Mouse (Mus musculus) heart, adult 2 months (tissue): ENCODE measurements around the gene 1700013G24Rik. TPM values are rescaled to one million over a fixed set of nuclear protein-coding genes. Genes with fewer than 3 reads are reported as not detected.
"Not testable (repeated sequence)": the region's sequence is repeated elsewhere in the genome, so short reads cannot be mapped to it uniquely, and the experiment has no call there.

Experiments
- DNase-seq, 2 experiments: peaks; one replicate each; pipeline ENCODE4 v3.0.0; 2021
- H3K27ac ChIP-seq: fragments of 200-600 bp; 2 replicates; pipeline ENCODE4 v1.8.1; 2022
- H3K27me3 ChIP-seq: fragments of 200-500 bp; 2 replicates; pipeline ENCODE4 v1.6.1; 2012; ENCODE audit warnings: mild to moderate bottlenecking, low read length, inconsistent platforms, mixed read lengths; ENCODE audit not compliant: control insufficient read depth, insufficient read depth
- H3K36me3 ChIP-seq: fragments of 200-500 bp; 2 replicates; pipeline ENCODE4 v1.6.1; 2012; ENCODE audit warnings: low read length, inconsistent platforms; ENCODE audit not compliant: control insufficient read depth, insufficient read depth
- H3K4me1 ChIP-seq: fragments of 200-500 bp; 2 replicates; pipeline ENCODE4 v1.6.1; 2011; ENCODE audit warnings: low read length; ENCODE audit not compliant: control insufficient read depth, insufficient read depth
- H3K4me3 ChIP-seq: fragments of 200-600 bp; 2 replicates; pipeline ENCODE4 v1.8.1; 2022
- H3K79me2 ChIP-seq: fragments of 200-500 bp; replicated peaks from 2 replicates; pipeline ENCODE4 v1.6.1; 2012; ENCODE audit warnings: mild to moderate bottlenecking, inconsistent platforms, low read length, moderate library complexity, mixed read lengths; ENCODE audit not compliant: control insufficient read depth, insufficient read depth
- H3K9ac ChIP-seq: fragments of 200-500 bp; 2 replicates; pipeline ENCODE4 v1.6.1; 2012; ENCODE audit warnings: low read depth, mild to moderate bottlenecking, control low read depth, inconsistent platforms, low read length, mixed read lengths
- CTCF ChIP-seq: fragments of 200-600 bp; IDR thresholded peaks from 2 replicates; pipeline ENCODE4 v1.8.1; 2022; ENCODE audit warnings: antibody characterized with exemption, mild to moderate bottlenecking, moderate library complexity
- EP300 ChIP-seq: fragments of 200-500 bp; IDR thresholded peaks from 2 replicates; pipeline ENCODE4 v1.6.1; 2011; ENCODE audit warnings: low read depth, low read length, control low read depth; ENCODE audit not compliant: insufficient read depth
- POLR2A ChIP-seq: fragments of 200-500 bp; IDR thresholded peaks from 2 replicates; pipeline ENCODE4 v1.6.1; 2011; ENCODE audit warnings: mild to moderate bottlenecking, low read depth, low read length, control low read depth; ENCODE audit not compliant: insufficient read depth
- WGBS: fragments of 180-500 bp; shearing (Covaris S2); methylation state at CpG from one replicate; pipeline ENCODE4 v1.1.7; 2018; 5-methylcytosine and 5-hydroxymethylcytosine counted together
- intact Hi-C: fragments of 180-260 bp; cut with DNase I; formaldehyde crosslinking; loops from one replicate; pipeline ENCODE4 v1.15.1; 2025
- polyA plus RNA-seq: library from polyadenylated mRNA; depleted of rRNA; stranded (reverse); fragments of >200 nt; gene quantifications from 2 replicates; pipeline ENCODE4 v1.2.3, GENCODE M21; 2012
- total RNA-seq, 2 experiments: library from RNA; stranded (reverse); gene quantifications; 2 replicates each; pipeline ENCODE4 v1.2.3; 2021

Gene 1700013G24Rik
- total and polyA plus RNA-seq, 3 experiments, result 0.57 TPM; not detected in 2

DNA sequence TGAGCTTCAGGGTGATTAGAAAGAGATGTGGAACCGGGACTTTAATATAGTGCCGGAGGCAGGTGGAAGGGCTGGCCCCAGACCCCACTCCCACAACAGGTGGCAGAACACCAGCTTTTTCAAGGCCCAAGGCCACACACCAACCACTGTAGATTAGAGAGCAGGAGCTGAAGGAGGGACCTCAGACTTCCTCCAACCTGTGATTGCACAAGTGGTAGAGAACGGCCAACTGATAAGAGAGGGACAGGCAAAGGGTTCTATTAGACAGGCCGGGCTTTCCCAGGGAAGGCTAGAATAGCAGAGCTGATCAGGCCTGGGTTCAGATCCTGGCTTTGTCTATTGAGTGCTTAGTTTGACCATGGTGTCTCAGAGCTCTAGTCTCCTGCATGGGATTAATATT is 22.6 kb upstream of the 1700013G24Rik start, which contains the start of gene Cela3b:
Gene Cela3b, minus strand, starts transcription at position 39 of the 400 bp plus-strand sequence.
- WGBS, result 50% methylated on average over 4 of the region's 4 CpGs

DNA sequence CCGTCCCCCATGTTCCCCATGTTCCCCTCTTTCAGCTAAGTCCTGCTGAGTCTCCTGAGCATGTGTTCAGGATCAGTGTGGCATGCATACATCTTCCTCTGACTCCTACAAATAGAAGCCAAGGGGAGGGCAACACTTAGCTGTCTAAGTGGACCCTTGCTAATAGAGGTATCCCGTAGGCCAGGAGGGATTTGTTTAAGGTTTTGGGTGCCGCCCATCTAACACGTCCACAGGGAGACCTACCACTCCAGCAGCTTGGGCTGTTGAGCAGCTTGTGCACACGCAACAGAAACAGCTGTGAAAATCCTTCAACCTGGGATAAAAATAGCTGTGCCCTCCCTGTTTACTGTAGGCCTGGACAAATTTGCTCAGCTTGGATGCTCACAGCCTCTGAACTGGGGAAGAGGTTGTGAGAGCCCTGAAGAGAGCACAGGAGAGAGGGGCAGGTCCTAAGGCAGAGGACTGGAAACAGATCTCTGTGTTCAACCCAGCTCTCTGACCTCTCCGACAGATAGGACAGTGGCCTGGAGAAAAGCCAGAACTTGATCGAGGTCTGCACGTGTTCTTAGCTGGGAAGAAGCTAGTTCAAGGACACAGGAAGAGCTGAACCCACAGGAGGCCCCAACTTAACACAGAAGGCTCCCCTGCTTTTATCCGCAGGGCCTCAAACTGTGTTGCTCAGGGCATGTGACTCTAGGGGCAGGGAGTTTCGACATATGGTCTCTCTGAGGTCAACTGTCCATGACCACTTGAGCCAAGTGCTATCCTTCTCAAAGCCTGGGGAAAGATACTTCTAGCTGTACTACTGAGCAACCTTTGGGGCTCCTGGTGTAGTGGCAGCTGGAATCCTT is 20.2 kb upstream of the 1700013G24Rik start:
- DNase-seq, intact Hi-C loops, H3K4me3 ChIP-seq, H3K36me3 ChIP-seq, H3K27me3 ChIP-seq, H3K9ac ChIP-seq, H3K27ac ChIP-seq, H3K4me1 ChIP-seq, H3K79me2 ChIP-seq: not testable (repeated sequence)
- 47% methylated on average over 10 of the region's 10 CpGs for WGBS

More for the DNA sequence above, 22.6 kb upstream of the 1700013G24Rik start, which contains the start of gene Cela3b:
- TF ChIP-seq EP300 (no peak), POLR2A (no peak), CTCF (no peak)
- Histone ChIP-seq H3K27ac (no peak within 1 kb of the TSS), H3K36me3 (no peaks in the 10 kb centered on the region), H3K27me3 (no peaks in the 10 kb centered on the region), H3K9ac (no peak within 1 kb of the TSS), H3K4me1 (peaks cover 4% of the 10 kb centered on the region), H3K79me2 (no peaks in the 10 kb centered on the region), H3K4me3 (no peak within 1 kb of the TSS)
- DNase-seq, result no peak
- intact Hi-C loops, result no loop called here

DNA sequence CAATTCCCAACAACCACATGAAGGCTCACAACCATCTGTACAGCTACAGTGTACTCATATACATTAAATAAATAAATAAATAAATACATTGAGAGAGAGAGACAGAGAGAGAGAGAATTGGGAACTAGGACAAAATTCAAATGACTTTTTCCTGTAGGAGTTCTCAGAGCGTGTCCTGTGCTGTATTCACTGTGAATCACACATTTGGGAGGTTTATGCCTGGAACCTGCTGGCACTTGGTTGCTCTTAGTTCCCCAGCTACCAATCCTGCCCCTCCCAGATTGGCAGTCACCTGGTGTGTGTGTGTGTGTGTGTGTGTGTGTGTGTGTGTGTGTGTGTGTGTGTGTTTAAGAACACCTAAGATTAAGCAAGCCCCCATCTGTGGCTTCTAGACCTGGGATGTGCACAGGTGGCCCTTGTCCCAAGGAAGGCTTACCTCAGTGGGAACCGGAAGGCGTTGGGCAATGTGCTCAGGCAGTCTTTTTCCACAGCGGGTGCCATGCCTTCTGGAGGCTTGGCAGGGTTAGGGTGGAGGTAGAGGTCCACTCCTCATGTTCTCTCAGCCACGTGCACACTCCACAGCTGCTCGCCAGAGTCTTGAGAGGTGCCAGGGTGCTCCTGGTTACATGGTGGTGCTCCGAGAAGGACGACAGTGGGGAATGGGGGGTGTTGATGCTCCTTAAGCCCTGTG is 16.0 kb upstream of the 1700013G24Rik start:
- Histone ChIP-seq H3K27ac (no peak overlapping the region), H3K4me3 (no peak overlapping the region), H3K9ac (no peak overlapping the region), H3K27me3 (no peaks in the 10 kb centered on the region), H3K36me3 (no peaks in the 10 kb centered on the region), H3K4me1 (peaks cover 4% of the 10 kb centered on the region), H3K79me2 (no peaks in the 10 kb centered on the region)
- WGBS, result 91% methylated on average over 8 of the region's 8 CpGs
- TF ChIP-seq CTCF (no peak), POLR2A (no peak), EP300 (no peak)
- DNase-seq, result no peak
- intact Hi-C loops, result loop anchor here (2.0 kb wide), 1 partner anchor 16 kb away; no protein-coding TSS in a partner anchor

DNA sequence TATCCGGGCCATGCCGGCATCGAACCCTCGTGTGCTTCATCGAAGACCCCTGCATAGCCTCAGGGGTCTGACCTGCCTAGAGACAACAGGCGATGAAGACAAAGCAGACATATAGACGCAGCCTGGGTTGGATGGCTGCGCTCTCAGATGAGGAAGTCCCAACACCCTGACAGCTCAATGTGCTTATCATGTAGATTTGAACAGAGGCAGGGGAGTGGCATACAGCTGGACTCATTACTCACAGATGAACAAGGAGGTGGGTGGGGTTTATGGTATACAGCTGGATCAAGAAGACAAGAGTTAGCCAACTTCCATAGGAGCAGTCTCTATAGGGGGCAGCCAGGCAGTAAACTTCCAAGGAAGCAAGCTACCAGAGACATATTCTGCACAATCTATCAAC is 14.2 kb upstream of the 1700013G24Rik start:
- H3K79me2 ChIP-seq, result no peaks in the 10 kb centered on the region
- 80% methylated on average over 8 of the region's 8 CpGs for WGBS
- no peak overlapping the region for H3K4me3 ChIP-seq
- H3K36me3 ChIP-seq, result no peaks in the 10 kb centered on the region
- no peaks in the 10 kb centered on the region for H3K27me3 ChIP-seq
- H3K27ac ChIP-seq, result no peak overlapping the region
- no peak for TF ChIP-seq EP300
- TF ChIP-seq CTCF, result no peak
- TF ChIP-seq POLR2A, result no peak
- H3K4me1 ChIP-seq, result peaks cover 2% of the 10 kb centered on the region
- DNase-seq, result no peak
- intact Hi-C loops, result no loop called here
- no peak overlapping the region for H3K9ac ChIP-seq

DNA sequence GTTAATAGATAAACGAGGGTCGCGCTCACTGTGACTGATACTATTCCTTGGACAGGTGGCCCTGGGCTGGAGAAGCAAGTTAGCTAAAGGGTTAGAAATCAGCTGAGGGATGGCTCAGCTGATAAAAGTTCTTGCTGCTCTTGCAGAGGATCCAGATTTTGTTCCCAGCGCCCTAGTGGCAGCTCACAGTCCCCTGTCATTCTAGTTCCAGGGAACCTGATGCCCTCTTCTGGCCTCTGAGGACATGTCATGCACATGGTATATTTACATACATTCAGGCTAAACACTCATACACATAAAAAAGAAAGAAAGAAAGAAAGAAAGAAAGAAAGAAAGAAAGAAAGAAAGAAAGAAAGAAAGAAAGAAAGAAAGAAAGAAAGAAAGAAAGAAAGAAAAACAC is 11.8 kb upstream of the 1700013G24Rik start:
- Histone ChIP-seq H3K4me3 (no peak overlapping the region), H3K36me3 (no peaks in the 10 kb centered on the region), H3K4me1 (peaks cover 2% of the 10 kb centered on the region), H3K9ac (no peak overlapping the region), H3K79me2 (no peaks in the 10 kb centered on the region), H3K27ac (no peak overlapping the region), H3K27me3 (no peaks in the 10 kb centered on the region)
- TF ChIP-seq POLR2A (no peak), CTCF (peak; percentile 21; the same call in 1 of the 2 replicates), EP300 (no peak)
- intact Hi-C loops, result loop anchor here (5.0 kb wide), 3 partner anchors 76 to 196 kb away; no protein-coding TSS in a partner anchor
- DNase-seq, result no peak
- WGBS, result 89% methylated on average over 4 of the region's 4 CpGs

DNA sequence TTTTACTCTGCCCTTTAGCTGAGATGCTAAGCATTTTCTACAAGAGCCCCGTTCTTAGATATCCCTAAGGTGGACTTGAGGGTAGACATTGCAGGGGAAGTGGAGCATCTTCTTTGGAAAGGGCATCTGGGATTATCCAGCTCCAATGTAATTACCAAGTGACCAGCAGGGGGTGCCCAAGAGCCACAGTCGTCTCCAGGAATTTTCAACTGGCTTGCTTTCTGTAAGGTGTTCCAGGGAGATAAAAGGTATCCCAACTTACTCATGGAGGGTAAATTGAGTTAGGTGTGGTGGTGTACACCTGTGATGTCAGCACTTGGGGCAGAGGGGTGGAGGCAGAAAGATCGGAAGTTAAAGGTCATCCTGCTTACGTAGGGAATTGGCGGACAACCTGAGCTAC is 9.5 kb upstream of the 1700013G24Rik start:
- no peaks in the 10 kb centered on the region for H3K79me2 ChIP-seq
- no peak overlapping the region for H3K4me3 ChIP-seq
- intact Hi-C loops, result loop anchor here (2.0 to 5.0 kb wide), 7 partner anchors 57 to 194 kb away; no protein-coding TSS in a partner anchor

More for the DNA sequence above, 9.5 kb upstream of the 1700013G24Rik start:
- H3K27ac ChIP-seq, result no peak overlapping the region
- H3K27me3 ChIP-seq, result no peaks in the 10 kb centered on the region
- H3K9ac ChIP-seq, result no peak overlapping the region
- TF ChIP-seq EP300, result peak; percentile 71
- no peak for TF ChIP-seq POLR2A
- TF ChIP-seq CTCF, result peak; percentile 96
- WGBS, result 29% methylated on average over 5 of the region's 5 CpGs
- DNase-seq, result peak; percentile 71 to 87
- H3K4me1 ChIP-seq, result peaks cover 6% of the 10 kb centered on the region
- H3K36me3 ChIP-seq, result no peaks in the 10 kb centered on the region
